Mouse (Mus musculus): ENCODE measurements around the gene Uqcrq. TPM values are rescaled to one million over a fixed set of nuclear protein-coding genes. Genes with fewer than 3 reads are reported as not detected.

Uqcrq gene
- polyA plus RNA-seq, 1 experiment from 2014 or later, result 1,453 TPM

- Histone ChIP-seq H3K9ac (replicated peaks) (peak within 1 kb of the TSS; percentile 67), H3K4me3 (ENCODE audit: low read depth, low read length) (peak within 1 kb of the TSS; percentile 60), H3K27ac (ENCODE audit: low read depth) (peak within 1 kb of the TSS; percentile 89), H3K27me3 (ENCODE audit: insufficient read depth, low read length) (peaks cover 15% of the 10 kb centered on the region), H3K36me3 (replicated peaks; ENCODE audit: insufficient read depth, low read length) (no peaks in the 10 kb centered on the region), H3K4me1 (ENCODE audit: insufficient read depth) (no peaks in the 10 kb centered on the region), H3K9me3 (ENCODE audit: low read length) (no peaks in the 10 kb centered on the region), H3K4me2 (ENCODE audit: low read depth, low read length) (peak within 1 kb of the TSS; percentile 80)
- ATAC-seq (peak; percentile 83), DNase-seq (peak; percentile 70)
- TF ChIP-seq EP300 (IDR thresholded peaks at IDR 0.05; ENCODE audit: low read depth) (no peak), CTCF (IDR thresholded peaks at IDR 0.05; ENCODE audit: low read depth) (peak; percentile 56)
- 5% methylated on average over 42 of the region's 42 CpGs for WGBS (ENCODE audit: insufficient replicate concordance)
Measured at GRCm38 (mm10) chr11:53456474-53457371, 26.1 kb upstream of the Uqcrq start, which contains the start of the genes Gm10447 and Shroom1. TSS of gene Gm10447 (minus strand) at chr11:53457110. TSS of gene Shroom1 (plus strand) at chr11:53457205.

GRCm38 (mm10) chr11:53453031-53453430, 22.4 kb upstream of the Uqcrq start:
- TF ChIP-seq EP300 (IDR thresholded peaks at IDR 0.05; ENCODE audit: low read depth), result no peak
- TF ChIP-seq CTCF (IDR thresholded peaks at IDR 0.05; ENCODE audit: low read depth), result no peak
- no peak overlapping the region for H3K4me3 ChIP-seq (ENCODE audit: low read depth, low read length)
- WGBS (ENCODE audit: insufficient replicate concordance), result 73% methylated on average over 5 of the region's 5 CpGs
- H3K9me3 ChIP-seq (ENCODE audit: low read length), result no peaks in the 10 kb centered on the region
- peaks cover 22% of the 10 kb centered on the region for H3K4me1 ChIP-seq (ENCODE audit: insufficient read depth)
- no peak overlapping the region for H3K4me2 ChIP-seq (ENCODE audit: low read depth, low read length)
- no peak overlapping the region for H3K9ac ChIP-seq (replicated peaks)
- peaks cover 13% of the 10 kb centered on the region for H3K27me3 ChIP-seq (ENCODE audit: insufficient read depth, low read length)
- ATAC-seq (no peak), DNase-seq (no peak)
- H3K27ac ChIP-seq (ENCODE audit: low read depth), result no peak overlapping the region
- no peaks in the 10 kb centered on the region for H3K36me3 ChIP-seq (replicated peaks; ENCODE audit: insufficient read depth, low read length)

GRCm38 (mm10) chr11:53452396-53452795, 21.8 kb upstream of the Uqcrq start:
- no peak overlapping the region for H3K4me2 ChIP-seq (ENCODE audit: low read depth, low read length)
- ATAC-seq, result no peak
- TF ChIP-seq CTCF (IDR thresholded peaks at IDR 0.05; ENCODE audit: low read depth), result no peak
- TF ChIP-seq EP300 (IDR thresholded peaks at IDR 0.05; ENCODE audit: low read depth), result no peak
- 88% methylated on average over 9 of the region's 9 CpGs for WGBS (ENCODE audit: insufficient replicate concordance)
- H3K27ac ChIP-seq (ENCODE audit: low read depth), result no peak overlapping the region
- H3K9ac ChIP-seq (replicated peaks), result no peak overlapping the region
- no peaks in the 10 kb centered on the region for H3K36me3 ChIP-seq (replicated peaks; ENCODE audit: insufficient read depth, low read length)
- peaks cover 22% of the 10 kb centered on the region for H3K4me1 ChIP-seq (ENCODE audit: insufficient read depth)
- H3K27me3 ChIP-seq (ENCODE audit: insufficient read depth, low read length), result peaks cover 6% of the 10 kb centered on the region
- H3K9me3 ChIP-seq (ENCODE audit: low read length), result no peaks in the 10 kb centered on the region
- no peak for DNase-seq
- no peak overlapping the region for H3K4me3 ChIP-seq (ENCODE audit: low read depth, low read length)

GRCm38 (mm10) chr11:53451361-53451760, 20.7 kb upstream of the Uqcrq start:
- 52% methylated on average over 2 of the region's 2 CpGs for WGBS (ENCODE audit: insufficient replicate concordance)
- DNase-seq (no peak), ATAC-seq (no peak)
- H3K9ac ChIP-seq (replicated peaks), result no peak overlapping the region
- H3K36me3 ChIP-seq (replicated peaks; ENCODE audit: insufficient read depth, low read length), result no peaks in the 10 kb centered on the region
- H3K4me1 ChIP-seq (ENCODE audit: insufficient read depth), result peaks cover 22% of the 10 kb centered on the region
- TF ChIP-seq CTCF (IDR thresholded peaks at IDR 0.05; ENCODE audit: low read depth) (no peak), EP300 (IDR thresholded peaks at IDR 0.05; ENCODE audit: low read depth) (no peak)
- H3K27me3 ChIP-seq (ENCODE audit: insufficient read depth, low read length), result no peaks in the 10 kb centered on the region
- H3K9me3 ChIP-seq (ENCODE audit: low read length), result no peaks in the 10 kb centered on the region
- H3K4me3 ChIP-seq (ENCODE audit: low read depth, low read length), result no peak overlapping the region
- H3K27ac ChIP-seq (ENCODE audit: low read depth), result peak overlapping the region; percentile 45; the same call in 1 of the 2 replicates
- no peak overlapping the region for H3K4me2 ChIP-seq (ENCODE audit: low read depth, low read length)

- WGBS (ENCODE audit: insufficient replicate concordance), result 20% methylated on average over 15 of the region's 15 CpGs
- Histone ChIP-seq H3K4me2 (ENCODE audit: low read depth, low read length) (no peak overlapping the region), H3K27me3 (ENCODE audit: insufficient read depth, low read length) (no peaks in the 10 kb centered on the region), H3K4me3 (ENCODE audit: low read depth, low read length) (no peak overlapping the region), H3K9me3 (ENCODE audit: low read length) (no peaks in the 10 kb centered on the region), H3K27ac (ENCODE audit: low read depth) (no peak overlapping the region), H3K4me1 (ENCODE audit: insufficient read depth) (peaks cover 25% of the 10 kb centered on the region), H3K36me3 (replicated peaks; ENCODE audit: insufficient read depth, low read length) (no peaks in the 10 kb centered on the region), H3K9ac (replicated peaks) (no peak overlapping the region)
- ATAC-seq (no peak), DNase-seq (no peak)
- TF ChIP-seq CTCF (IDR thresholded peaks at IDR 0.05; ENCODE audit: low read depth) (no peak), EP300 (IDR thresholded peaks at IDR 0.05; ENCODE audit: low read depth) (no peak)
Measured at GRCm38 (mm10) chr11:53450070-53450705, 19.6 kb upstream of the Uqcrq start.

- no peak overlapping the region for H3K9ac ChIP-seq (replicated peaks)
- ATAC-seq, result peak; percentile 64
- H3K36me3 ChIP-seq (replicated peaks; ENCODE audit: insufficient read depth, low read length), result no peaks in the 10 kb centered on the region
- 92% methylated on average over 1 of the region's 1 CpGs for whole genome bisulfite sequencing (ENCODE audit: insufficient replicate concordance)
- peak overlapping the region; percentile 83 for H3K27ac ChIP-seq (ENCODE audit: low read depth)
- H3K4me1 ChIP-seq (ENCODE audit: insufficient read depth), result peaks cover 26% of the 10 kb centered on the region
- H3K4me2 ChIP-seq (ENCODE audit: low read depth, low read length), result no peak overlapping the region
- TF ChIP-seq CTCF (IDR thresholded peaks at IDR 0.05; ENCODE audit: low read depth) (no peak), EP300 (IDR thresholded peaks at IDR 0.05; ENCODE audit: low read depth) (no peak; the same call in 1 of the 2 replicates)
- H3K4me3 ChIP-seq (ENCODE audit: low read depth, low read length), result no peak overlapping the region
- no peaks in the 10 kb centered on the region for H3K27me3 ChIP-seq (ENCODE audit: insufficient read depth, low read length)
- peak; percentile 73 for DNase-seq
- H3K9me3 ChIP-seq (ENCODE audit: low read length), result no peaks in the 10 kb centered on the region
Measured at GRCm38 (mm10) chr11:53448529-53448928, 17.9 kb upstream of the Uqcrq start.

All from liver, postnatal 0 days (tissue).